Mouse (Mus musculus) ZHBTc4 (cell line): ENCODE results near the gene Fbxo3.
"Not testable (repeated sequence)": the region's sequence is repeated elsewhere in the genome, so short reads cannot be mapped to it uniquely, and the experiment has no call there.

Source experiments
- DNase-seq: peaks from one replicate; pipeline ENCODE4 v3.0.0-alpha.2; 2011; ENCODE audit warnings: low read depth, low spot score

Gene Fbxo3

GRCm38 (mm10) chr2:104096256-104096655, 68.7 kb downstream of the Fbxo3 start:
- DNase-seq = peak; percentile 18

GRCm38 (mm10) chr2:104096796-104097195, 69.3 kb downstream of the Fbxo3 start:
- peak; percentile 26 for DNase-seq

- not testable (repeated sequence) for DNase-seq
Measured at GRCm38 (mm10) chr2:104097396-104097795, 69.9 kb downstream of the Fbxo3 start.

- peak; percentile 82 for DNase-seq
Measured at GRCm38 (mm10) chr2:104098529-104099230, 71.2 kb downstream of the Fbxo3 start.

GRCm38 (mm10) chr2:104099231-104099585, 71.7 kb downstream of the Fbxo3 start:
- no peak for DNase-seq

- DNase-seq = no peak
Measured at GRCm38 (mm10) chr2:104099946-104100345, 72.4 kb downstream of the Fbxo3 start.

DNA sequence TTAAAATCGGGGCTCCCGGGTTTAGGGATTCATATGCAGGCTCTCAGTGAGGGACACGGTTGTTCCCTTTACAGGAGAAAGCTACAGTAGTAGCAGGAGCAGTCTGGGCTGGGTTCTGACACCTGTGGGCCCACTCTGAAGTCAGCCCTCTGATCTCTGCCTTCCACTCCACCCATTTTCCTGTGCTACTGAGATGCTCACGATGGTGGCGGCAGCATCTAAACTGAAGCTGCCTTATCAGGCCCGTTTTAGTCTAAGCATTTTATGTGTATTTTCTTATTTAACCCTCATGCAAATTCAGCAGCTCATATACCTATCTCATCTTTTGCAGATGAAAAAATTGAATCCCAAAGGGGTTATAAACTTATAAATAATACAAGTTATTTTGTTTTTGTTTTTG, 77.3 kb downstream of the Fbxo3 start:
- no peak for DNase-seq

- not testable (repeated sequence) for DNase-seq
Measured at GRCm38 (mm10) chr2:104109021-104109420, 81.5 kb downstream of the Fbxo3 start.

DNA sequence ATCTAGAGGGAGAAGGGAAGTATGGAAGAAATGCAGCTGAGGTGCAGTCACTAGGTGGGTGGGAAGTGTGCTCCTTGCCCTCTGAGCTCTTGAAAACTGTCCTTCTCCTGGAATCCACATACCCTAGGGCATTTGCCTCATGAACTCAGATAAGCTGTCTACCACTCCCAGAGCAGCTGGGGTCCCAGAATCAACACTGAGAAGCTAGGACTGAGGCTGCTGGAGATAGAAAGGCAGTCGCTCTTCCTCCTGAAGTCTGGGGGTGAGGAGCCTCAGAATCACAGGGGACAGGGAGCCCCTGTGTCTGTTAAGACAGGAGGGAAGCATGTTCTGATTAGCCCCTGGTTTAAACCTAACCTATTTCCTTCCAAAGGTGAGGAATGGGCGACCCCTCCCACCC, 82.0 kb downstream of the Fbxo3 start:
- DNase-seq = peak; percentile 64

DNA sequence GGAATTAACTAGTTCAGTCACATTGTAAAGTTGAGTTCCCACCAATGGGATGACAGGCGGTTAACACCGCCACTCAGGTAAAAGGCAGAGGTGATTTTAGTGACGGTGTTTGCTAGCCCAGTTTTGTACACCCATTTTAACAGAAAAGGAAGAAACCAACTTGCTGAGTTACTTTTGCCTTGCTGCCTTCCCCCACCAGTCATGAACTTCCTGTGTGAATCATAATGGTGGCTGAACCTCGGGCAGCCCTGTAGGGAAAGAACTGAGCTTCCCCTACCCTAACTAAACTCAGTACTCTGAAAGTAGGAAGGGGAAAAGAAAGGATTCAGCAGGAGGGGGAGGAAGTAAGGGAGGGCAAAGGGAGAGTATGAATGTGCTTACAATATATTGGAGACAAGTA, 82.5 kb downstream of the Fbxo3 start:
- no peak for DNase-seq

DNA sequence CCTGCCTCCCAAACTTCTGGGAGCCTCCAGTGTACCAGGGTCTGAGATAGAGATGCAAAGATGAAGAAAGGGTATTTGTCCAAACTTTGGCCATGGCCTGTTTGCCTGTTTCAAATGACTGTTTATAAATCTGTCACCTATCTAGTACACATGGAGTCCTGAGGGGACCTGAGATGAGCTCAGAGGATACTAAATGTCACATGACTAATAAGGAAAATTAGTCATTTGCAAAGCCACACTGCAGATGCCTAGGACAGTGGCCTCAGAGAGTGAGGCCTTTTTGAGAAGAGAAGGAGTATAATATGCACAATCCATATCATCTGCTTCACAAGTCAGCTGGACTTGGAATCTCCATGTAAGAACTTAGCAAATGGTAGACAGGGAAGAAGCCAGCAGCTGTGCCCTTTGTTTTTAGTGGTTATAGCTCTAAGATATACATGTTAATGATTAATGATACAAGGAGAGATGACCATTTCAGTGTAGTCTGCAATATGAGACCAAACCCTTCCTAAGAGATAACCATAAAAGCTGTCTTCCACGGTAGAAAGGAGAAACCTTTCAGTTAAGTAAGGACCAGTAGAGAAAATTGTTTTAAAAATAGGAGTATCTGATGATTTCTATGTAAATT, 83.8 kb downstream of the Fbxo3 start:
- not testable (repeated sequence) for DNase-seq
